Mouse (Mus musculus): Measurements from ENCODE around the gene Ppm1a. TPM values are rescaled to one million over a fixed set of nuclear protein-coding genes. Genes with fewer than 3 reads are reported as not detected.

Ppm1a gene
- total and polyA plus RNA-seq, 2 experiments from 2014 or later = 49.0 to 119 TPM

- TF ChIP-seq CTCF (IDR thresholded peaks at IDR 0.05; ENCODE audit: low read depth) (no peak), EP300 (IDR thresholded peaks at IDR 0.05; ENCODE audit: low read depth) (no peak)
- H3K4me1 ChIP-seq (ENCODE audit: control insufficient read depth, insufficient read depth) = no peaks in the 10 kb centered on the region
- H3K9ac ChIP-seq (replicated peaks; ENCODE audit: low read depth, low read length) = no peak overlapping the region
- DNase-seq (ENCODE audit: low spot score) = no peak
- H3K4me2 ChIP-seq (ENCODE audit: low read depth, low read length) = no peak overlapping the region
- H3K27ac ChIP-seq (ENCODE audit: low read depth) = no peak overlapping the region
- H3K4me3 ChIP-seq (ENCODE audit: low read depth, low read length) = no peak overlapping the region
- H3K36me3 ChIP-seq (replicated peaks; ENCODE audit: control insufficient read depth, insufficient read depth, low read length) = peaks cover 33% of the 10 kb centered on the region
- H3K9me3 ChIP-seq (replicated peaks; ENCODE audit: control insufficient read depth, low read length) = no peaks in the 10 kb centered on the region
- H3K27me3 ChIP-seq (ENCODE audit: control insufficient read depth, insufficient read depth, low read length) = no peaks in the 10 kb centered on the region
- ATAC-seq (ENCODE audit: insufficient read depth, low read depth) = no peak
- WGBS = 80% methylated on average over 6 of the region's 6 CpGs
Measured at GRCm38 (mm10) chr12:72785183-72785930, 28.1 kb downstream of the Ppm1a start.

- 88% methylated on average over 5 of the region's 5 CpGs for WGBS
- H3K4me1 ChIP-seq (ENCODE audit: control insufficient read depth, insufficient read depth) = no peaks in the 10 kb centered on the region
- peaks cover 33% of the 10 kb centered on the region for H3K36me3 ChIP-seq (replicated peaks; ENCODE audit: control insufficient read depth, insufficient read depth, low read length)
- H3K4me3 ChIP-seq (ENCODE audit: low read depth, low read length) = no peak overlapping the region
- H3K27ac ChIP-seq (ENCODE audit: low read depth) = no peak overlapping the region
- TF ChIP-seq EP300 (IDR thresholded peaks at IDR 0.05; ENCODE audit: low read depth) (no peak), CTCF (IDR thresholded peaks at IDR 0.05; ENCODE audit: low read depth) (no peak)
- ATAC-seq (ENCODE audit: insufficient read depth, low read depth) = no peak
- no peak overlapping the region for H3K9ac ChIP-seq (replicated peaks; ENCODE audit: low read depth, low read length)
- no peak overlapping the region for H3K4me2 ChIP-seq (ENCODE audit: low read depth, low read length)
- no peaks in the 10 kb centered on the region for H3K9me3 ChIP-seq (replicated peaks; ENCODE audit: control insufficient read depth, low read length)
- DNase-seq (ENCODE audit: low spot score) = no peak
- no peaks in the 10 kb centered on the region for H3K27me3 ChIP-seq (ENCODE audit: control insufficient read depth, insufficient read depth, low read length)
Measured at GRCm38 (mm10) chr12:72786551-72786950, 29.3 kb downstream of the Ppm1a start.

- TF ChIP-seq EP300 (IDR thresholded peaks at IDR 0.05; ENCODE audit: low read depth) = no peak
- TF ChIP-seq CTCF (IDR thresholded peaks at IDR 0.05; ENCODE audit: low read depth) = no peak
- ATAC-seq (ENCODE audit: insufficient read depth, low read depth) = no peak
Measured at GRCm38 (mm10) chr12:72786986-72787385, 29.7 kb downstream of the Ppm1a start.

GRCm38 (mm10) chr12:72790538-72790937 is 33.3 kb downstream of the Ppm1a start:
- Histone ChIP-seq H3K4me3 (ENCODE audit: low read depth, low read length) (no peak overlapping the region), H3K27me3 (ENCODE audit: control insufficient read depth, insufficient read depth, low read length) (no peaks in the 10 kb centered on the region), H3K4me2 (ENCODE audit: low read depth, low read length) (no peak overlapping the region), H3K9ac (replicated peaks; ENCODE audit: low read depth, low read length) (no peak overlapping the region), H3K9me3 (replicated peaks; ENCODE audit: control insufficient read depth, low read length) (no peaks in the 10 kb centered on the region), H3K36me3 (replicated peaks; ENCODE audit: control insufficient read depth, insufficient read depth, low read length) (peaks cover 44% of the 10 kb centered on the region), H3K4me1 (ENCODE audit: control insufficient read depth, insufficient read depth) (no peaks in the 10 kb centered on the region), H3K27ac (ENCODE audit: low read depth) (no peak overlapping the region)
- peak; percentile 40 for DNase-seq (ENCODE audit: low spot score)
- WGBS = 29% methylated on average over 7 of the region's 7 CpGs
- peak; percentile 44 for ATAC-seq (ENCODE audit: insufficient read depth, low read depth)
- TF ChIP-seq CTCF (IDR thresholded peaks at IDR 0.05; ENCODE audit: low read depth) (peak; percentile 44), EP300 (IDR thresholded peaks at IDR 0.05; ENCODE audit: low read depth) (no peak)

More at GRCm38 (mm10) chr12:72786986-72787385, 29.7 kb downstream of the Ppm1a start:
- H3K36me3 ChIP-seq (replicated peaks; ENCODE audit: control insufficient read depth, insufficient read depth, low read length) = peaks cover 36% of the 10 kb centered on the region
- 83% methylated on average over 4 of the region's 4 CpGs for WGBS
- no peak overlapping the region for H3K9ac ChIP-seq (replicated peaks; ENCODE audit: low read depth, low read length)
- H3K27ac ChIP-seq (ENCODE audit: low read depth) = no peak overlapping the region
- no peak for DNase-seq (ENCODE audit: low spot score)
- H3K4me1 ChIP-seq (ENCODE audit: control insufficient read depth, insufficient read depth) = no peaks in the 10 kb centered on the region
- no peak overlapping the region for H3K4me3 ChIP-seq (ENCODE audit: low read depth, low read length)
- no peaks in the 10 kb centered on the region for H3K9me3 ChIP-seq (replicated peaks; ENCODE audit: control insufficient read depth, low read length)
- no peak overlapping the region for H3K4me2 ChIP-seq (ENCODE audit: low read depth, low read length)
- H3K27me3 ChIP-seq (ENCODE audit: control insufficient read depth, insufficient read depth, low read length) = no peaks in the 10 kb centered on the region

GRCm38 (mm10) chr12:72792320-72793091 is 35.3 kb downstream of the Ppm1a start:
- H3K27ac ChIP-seq (ENCODE audit: low read depth) = no peak overlapping the region
- H3K27me3 ChIP-seq (ENCODE audit: control insufficient read depth, insufficient read depth, low read length) = no peaks in the 10 kb centered on the region
- peaks cover 49% of the 10 kb centered on the region for H3K36me3 ChIP-seq (replicated peaks; ENCODE audit: control insufficient read depth, insufficient read depth, low read length)
- ATAC-seq (ENCODE audit: insufficient read depth, low read depth) = no peak
- no peak overlapping the region for H3K9ac ChIP-seq (replicated peaks; ENCODE audit: low read depth, low read length)
- TF ChIP-seq EP300 (IDR thresholded peaks at IDR 0.05; ENCODE audit: low read depth) (no peak), CTCF (IDR thresholded peaks at IDR 0.05; ENCODE audit: low read depth) (no peak)
- no peak overlapping the region for H3K4me3 ChIP-seq (ENCODE audit: low read depth, low read length)
- H3K4me1 ChIP-seq (ENCODE audit: control insufficient read depth, insufficient read depth) = no peaks in the 10 kb centered on the region
- no peak overlapping the region for H3K4me2 ChIP-seq (ENCODE audit: low read depth, low read length)
- no peak for DNase-seq (ENCODE audit: low spot score)
- 91% methylated on average over 11 of the region's 11 CpGs for WGBS
- H3K9me3 ChIP-seq (replicated peaks; ENCODE audit: control insufficient read depth, low read length) = no peaks in the 10 kb centered on the region

All from heart, postnatal 0 days (tissue).